Mouse (Mus musculus) right cerebral cortex, postnatal 4 days (tissue): ENCODE measurements at regions not wholly inside any gene's neighbourhood (a gene's known extent, or its start where the extent isn't known, plus 50 kb on each side); places are given as distances from the start of the nearest gene placed in this dataset.
A peak's percentile ranks its signal among the peaks of the same experiment; 100 is the strongest.

Experiments
- DNase-seq: peaks from one replicate; pipeline ENCODE4 v3.0.0-alpha.2; 2022

DNA sequence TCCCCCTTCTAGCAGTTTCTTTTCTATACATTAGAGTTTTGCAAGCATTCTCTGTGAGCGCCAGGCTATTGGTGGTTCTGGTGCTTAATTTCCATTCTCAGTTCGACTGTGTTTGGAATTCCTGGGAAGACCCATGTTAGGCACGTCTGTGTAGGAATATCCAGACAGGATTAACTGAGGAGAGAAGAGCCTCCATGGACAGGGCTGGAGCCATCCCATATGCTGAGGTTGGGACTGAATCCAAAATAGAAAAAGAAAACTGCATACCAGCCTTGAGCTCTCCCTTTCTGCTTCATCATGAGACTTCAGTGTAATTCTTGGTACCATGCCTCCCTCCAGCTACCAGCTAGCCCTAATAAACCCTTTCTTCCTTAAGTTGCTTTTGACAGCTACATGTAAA is 595.3 kb downstream of the Dok5 start:
- DNase-seq: no peak

DNA sequence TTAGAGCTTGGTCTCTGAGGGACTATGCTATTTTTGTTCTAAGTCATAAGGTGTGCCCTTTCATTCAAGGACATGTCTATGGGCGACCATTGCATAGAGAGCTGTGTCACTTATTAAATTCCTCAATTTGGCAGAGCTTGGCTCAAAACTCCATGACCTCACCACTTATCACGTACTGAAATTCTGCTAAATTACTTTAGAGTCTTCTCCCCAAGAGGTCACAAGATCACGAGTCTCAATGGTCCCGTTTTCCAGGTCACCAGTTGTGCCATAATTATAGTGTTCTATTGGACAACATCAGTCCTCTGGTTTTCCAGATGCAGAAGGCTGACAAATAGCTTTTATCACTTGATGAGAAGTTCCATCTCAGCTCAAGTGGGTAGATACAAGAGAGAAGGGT is 576.9 kb downstream of the Dok5 start:
- DNase-seq: no peak

DNA sequence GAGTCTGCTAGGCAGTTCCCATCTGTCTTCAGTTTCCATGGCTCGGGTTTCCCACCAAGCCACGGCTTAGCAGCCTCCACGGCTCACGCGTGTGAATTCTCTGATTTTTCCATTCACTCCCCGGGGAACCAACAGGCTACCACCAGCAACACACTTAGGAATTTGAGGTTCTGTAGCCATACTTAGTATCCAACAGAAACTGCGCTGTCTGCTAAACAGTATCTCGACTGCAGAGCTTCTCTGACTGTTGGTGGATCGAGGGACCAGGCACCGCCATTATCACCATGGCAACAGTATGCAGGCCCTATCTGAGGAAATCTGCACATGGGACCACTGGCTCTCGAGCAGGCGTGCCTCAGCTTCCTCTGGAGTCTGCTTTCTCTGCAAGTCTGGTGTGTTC is 574.4 kb downstream of the Dok5 start:
- DNase-seq: no peak

DNA sequence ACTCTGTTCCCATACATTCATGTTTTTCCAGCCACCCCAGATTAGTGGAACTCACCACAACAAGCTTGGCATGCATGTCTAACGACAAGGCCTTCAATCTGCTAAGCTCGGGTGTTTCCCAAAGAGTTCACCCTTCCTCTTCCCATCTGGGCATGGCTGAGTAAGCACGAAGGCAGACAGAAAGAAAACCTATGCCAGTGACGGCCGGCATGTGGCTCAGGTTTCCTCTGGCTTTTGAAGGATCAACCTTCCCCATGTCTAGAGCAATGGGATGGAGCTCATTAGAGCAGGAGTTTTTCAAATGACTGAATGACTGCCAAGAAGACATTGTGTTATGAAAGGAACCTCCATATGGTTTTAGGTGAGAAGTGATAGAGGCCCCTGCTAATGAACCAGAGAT is 566.9 kb downstream of the Dok5 start:
- no peak for DNase-seq

DNA sequence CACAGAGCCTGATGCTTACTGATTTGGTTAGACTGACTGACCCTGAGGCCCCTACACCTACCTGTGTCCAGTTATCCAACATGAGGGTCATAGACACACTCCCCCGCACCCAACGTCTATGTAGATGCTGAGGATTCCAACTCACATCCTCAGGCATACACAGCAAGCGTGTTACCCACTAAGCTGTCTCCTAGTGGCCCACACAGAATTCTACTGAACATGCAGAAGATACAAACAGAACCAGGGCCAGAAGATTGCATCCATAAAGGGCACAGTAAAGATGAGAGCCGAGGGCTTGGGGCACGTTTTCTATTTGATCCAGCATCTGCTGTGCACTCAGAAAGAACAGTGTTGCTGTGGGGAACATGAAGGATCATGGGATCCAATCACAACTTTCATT is 564.0 kb downstream of the Dok5 start:
- no peak for DNase-seq

DNA sequence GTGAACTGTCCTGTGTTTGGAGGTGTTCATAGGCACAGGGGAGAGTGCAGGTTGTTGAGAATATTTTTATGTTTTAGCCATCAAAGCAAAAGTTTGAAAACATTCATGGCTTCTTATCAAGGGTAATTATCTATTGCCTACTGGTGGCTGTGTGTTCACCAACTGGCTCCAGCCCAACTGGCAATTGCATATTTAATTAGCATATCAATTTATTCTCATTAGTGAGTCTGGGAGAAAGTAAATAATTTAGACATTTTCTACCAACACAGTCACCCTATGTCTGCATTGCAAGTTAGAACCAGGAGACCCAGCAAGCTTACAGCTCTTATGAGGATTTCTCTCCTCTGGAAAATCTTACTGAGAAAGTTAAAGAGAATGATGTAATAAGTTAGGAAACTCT is 561.0 kb downstream of the Dok5 start:
- DNase-seq: no peak

DNA sequence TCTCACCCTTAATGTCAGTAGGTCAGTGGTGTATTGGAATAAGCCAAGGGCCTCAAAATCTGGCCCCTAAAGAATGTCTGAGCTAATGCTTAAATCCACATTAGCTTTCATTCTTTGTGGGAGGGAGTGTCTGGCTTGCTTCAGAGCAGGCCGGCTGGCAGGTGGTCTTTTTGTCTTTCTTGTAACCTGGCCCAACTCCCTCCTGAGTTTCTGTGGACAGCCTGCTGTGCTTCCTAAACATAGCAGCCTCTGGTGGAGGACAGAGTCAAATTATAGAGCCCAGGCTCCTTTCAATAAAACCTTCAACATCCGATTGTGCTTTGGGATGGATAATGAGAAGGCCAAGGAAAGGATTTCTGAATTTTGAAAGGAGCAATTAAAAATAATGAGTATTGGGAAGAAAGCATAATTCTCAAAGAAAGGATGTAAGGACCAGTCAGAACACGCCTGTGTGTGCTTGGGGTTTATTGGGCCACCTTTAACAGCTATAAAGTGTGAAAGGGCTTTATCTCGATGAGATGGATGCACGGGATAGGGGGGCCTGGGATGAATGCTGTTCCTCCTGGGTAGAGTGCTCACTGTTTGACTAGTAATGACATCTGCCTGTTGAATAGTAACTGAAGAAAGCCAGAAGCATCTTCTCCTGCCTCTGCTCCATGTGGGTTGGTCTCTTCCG is 554.2 kb downstream of the Dok5 start:
- no peak for DNase-seq

DNA sequence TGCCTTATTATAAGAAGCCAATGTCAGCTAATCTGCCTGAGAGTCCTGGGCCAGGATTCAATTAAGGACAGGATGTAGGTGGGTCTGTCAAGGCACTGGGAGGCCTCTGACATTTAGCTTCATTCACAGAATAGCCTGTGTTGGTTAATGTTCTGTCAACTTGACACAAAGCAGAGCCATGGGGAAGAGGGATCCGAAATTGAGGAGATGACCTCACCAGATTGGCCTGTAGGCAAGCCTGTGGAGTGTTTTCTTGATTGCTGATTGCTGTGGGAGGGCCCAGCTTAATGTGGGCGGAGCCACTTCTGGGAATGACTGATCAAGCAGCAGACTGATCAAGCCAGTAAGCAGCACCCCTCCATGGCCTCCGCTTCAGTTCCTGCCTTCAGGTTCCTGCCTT is 548.5 kb downstream of the Dok5 start:
- DNase-seq: no peak

DNA sequence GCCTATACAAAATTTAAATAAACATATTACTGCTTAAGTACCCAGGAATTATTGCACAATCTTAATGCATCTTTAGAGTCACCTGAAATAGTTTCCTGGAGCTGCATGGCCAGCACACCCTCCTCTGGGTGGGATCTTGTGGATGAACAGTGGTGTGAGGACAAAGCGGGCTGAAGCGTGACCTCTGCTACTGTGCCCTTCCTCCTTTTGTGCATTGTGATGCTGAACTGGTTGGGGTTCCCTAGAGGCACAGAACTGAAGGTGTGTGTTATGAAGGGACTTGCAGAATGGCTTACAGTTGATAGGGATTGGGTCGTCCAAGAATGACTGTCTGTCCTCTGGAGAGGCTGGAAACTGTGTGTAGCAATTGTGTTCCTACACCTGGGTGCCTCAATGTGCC is 547.7 kb downstream of the Dok5 start:
- no peak for DNase-seq

DNA sequence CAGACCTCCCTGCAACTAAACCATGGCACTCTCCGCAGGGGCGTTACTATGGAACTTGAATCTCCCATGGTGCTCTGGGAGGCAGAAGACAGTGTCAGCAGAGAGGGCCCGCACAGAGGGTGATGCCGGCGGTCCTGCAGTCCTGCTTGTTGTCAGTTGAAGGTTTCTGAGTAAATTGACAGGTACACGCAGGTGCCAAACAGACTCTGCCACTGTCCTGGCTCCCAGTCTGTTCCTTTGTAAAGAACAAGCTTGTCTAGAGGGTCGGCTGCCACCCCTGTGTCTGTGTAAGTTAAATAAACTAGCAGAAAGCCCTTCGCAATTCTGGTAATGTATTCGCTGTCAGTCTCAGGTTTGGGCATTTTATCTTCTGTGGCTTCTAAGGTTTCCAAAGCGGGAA is 521.6 kb downstream of the Dok5 start:
- DNase-seq: no peak

DNA sequence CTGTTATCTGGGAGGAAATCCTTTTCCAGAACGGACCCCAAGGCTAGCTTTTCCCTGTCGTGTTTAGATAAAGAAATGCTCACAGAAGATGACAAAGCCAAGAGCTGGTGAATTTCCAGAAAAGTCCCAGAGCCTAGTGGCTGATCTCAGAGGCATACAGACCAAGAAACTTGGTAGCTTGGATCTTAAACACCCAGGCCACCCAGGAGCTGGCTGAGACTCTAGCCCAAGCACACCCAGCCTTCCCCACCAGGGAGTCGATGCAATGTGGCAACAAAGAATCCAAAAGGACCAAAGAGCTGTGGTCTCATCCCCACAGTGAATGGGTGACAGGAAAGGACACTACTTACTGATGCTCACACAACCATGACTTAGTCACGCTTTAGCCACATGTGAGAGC is 513.8 kb downstream of the Dok5 start:
- no peak for DNase-seq

DNA sequence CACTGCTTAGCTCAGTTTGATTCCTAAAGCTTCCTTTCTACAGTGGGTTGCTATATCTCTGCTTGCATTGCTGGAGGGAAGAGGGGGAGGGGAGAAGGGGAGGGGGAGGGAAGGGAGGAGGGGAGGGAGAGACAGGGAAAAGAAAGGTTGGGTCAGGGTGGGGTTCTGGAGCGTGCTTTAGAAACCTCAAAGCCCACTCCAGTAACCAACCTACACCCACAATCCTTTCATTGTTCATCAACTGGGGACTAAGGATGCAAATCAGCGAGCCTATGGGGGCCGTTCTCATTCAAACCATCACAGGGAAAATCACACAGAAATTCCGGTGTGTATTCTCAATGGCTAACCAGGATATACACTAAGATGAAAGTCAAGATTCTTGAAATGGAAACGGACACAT is 510.7 kb downstream of the Dok5 start:
- DNase-seq: no peak

DNA sequence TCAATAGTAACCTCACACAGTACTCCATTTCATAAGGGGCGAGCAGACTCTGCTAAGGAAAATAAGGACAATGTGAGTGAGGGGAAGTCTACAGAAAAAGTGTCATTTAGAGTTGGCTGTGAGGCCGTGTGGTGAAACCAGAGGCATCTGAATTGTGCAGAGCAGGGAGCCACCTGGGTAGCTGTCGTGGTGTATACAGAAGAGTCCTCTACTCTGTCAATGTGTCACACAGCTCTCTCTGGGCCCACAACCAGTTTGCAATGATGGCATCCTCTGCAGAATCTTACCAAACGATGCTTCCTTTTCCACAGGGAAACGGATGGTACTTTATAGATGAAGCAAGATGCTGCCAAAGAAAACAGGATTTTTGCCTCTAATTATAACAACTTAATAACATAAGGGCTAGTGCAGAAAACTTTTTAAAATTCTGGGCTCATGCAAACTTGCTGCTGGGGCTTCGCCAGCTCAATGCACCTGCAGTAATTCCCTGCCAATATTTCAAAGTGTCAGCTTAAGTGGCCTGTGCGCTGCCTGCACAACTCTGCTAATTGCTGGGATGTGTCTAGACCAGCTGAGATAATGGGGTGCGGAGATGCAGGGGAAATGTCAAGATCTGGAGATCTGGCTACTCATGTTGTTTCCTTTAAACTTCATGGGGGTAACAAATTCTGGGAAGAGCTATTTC is 505.8 kb downstream of the Dok5 start:
- peak; percentile 16 for DNase-seq

DNA sequence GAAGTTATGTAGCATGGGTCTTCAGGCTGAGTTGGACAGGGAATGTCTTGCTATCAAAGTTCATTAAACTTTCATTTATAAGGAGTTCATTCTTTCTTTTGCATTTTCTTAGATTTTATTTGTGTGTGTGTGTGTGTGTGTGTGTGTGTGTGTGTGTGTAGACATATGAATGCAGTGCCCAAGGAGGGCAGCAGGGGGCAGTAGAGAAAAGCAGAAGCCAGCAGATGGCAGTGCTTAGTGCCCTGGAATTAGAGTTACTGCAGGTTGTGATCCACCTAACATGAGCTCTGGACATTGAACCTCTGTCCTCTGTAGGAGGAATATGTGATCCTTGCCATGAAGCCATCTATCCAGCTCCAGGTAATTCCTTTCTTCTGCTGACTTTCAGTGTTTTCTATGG is 501.2 kb downstream of the Dok5 start:
- DNase-seq: no peak

DNA sequence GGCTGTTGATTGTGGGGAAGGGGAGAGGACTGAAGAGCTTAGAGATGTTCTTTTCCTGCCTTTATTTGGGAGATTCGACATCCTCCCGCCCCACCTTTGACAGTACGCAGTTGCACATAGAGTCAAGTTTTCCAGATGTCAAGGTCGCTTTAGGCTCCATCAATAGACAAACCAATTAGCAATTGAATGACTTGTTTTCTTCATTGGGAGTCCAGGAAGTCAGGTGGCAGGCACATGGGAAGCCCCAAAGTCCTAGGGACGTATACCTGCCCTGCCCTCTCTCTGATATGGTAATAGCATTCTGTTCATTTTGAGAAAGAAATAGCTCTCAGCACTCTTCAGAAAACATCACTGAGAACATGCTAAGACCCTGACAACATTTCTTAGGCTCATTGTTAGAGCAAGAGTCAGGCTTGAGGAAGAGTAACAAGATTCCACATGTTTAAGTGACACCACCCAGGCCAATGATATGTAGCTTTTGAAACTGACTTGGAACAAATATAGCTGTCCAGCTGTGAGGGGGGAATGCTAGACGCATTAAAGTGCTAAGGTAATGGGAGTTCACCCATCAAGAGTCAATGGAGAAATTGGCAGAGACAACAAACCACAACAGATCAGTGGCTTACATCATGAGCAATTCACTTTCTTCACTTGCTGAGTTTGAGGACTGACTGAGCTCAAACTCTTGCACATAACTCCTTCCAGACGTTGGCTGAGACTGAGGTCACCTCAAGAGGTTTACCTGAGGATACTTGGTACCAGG is 499.9 kb downstream of the Dok5 start:
- DNase-seq: no peak

DNA sequence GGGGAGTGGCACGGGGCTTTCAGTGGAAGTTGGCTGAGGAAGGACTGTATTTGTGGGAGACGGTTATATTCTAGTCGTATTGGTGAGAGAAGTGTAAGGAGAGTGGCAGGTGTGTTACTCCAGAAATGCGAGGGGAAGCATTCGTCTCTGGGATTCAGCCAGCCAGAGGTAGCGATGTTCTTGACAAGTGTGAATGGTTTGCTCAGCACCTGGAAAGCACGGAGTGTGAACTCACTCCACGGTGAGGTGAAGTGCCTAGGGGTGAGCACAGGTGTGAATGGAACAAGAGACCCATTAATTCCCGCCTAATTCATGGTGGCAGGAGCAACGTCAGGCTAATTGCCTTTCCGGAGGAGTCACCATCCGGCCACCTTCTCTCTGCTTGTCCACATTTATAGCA is 498.9 kb downstream of the Dok5 start:
- DNase-seq: no peak

DNA sequence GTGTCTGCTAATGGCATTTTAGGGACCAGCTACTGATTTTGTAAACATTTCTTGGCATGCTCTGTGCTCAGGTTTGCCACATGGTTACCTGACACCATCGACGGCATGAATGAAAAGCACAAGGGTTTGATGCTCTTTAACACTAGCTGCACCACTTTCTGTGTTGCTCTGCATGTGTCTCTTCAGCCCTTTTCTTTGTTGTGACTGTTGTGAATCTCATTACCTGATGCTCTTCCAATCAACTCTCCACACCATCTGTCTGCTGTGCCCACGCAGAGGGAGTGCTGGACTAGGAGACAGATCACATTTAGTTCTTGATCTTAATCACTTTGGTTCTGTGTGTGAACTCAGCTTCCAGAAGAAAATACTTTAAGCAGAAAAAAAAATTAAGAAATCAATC is 496.6 kb downstream of the Dok5 start:
- no peak for DNase-seq

DNA sequence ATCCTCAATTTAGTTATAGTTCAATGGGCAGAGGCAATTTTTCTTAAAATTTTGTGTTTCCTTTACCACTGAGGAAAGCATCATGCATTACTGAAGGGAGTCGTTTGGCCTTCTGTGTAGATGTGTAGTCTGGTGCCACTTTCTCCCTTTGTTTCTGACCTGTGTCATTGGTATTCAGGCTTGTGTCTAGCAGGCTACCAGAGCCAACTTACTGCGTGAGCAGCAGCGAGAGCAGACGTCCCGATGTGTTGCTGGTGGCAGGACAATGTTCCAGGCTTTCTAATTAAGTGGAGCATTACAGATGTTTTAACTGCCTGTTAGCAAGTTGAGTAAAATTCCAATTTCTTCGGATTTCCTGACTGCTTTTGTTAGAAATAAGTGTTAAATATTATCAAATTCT is 482.2 kb downstream of the Dok5 start:
- DNase-seq: no peak

DNA sequence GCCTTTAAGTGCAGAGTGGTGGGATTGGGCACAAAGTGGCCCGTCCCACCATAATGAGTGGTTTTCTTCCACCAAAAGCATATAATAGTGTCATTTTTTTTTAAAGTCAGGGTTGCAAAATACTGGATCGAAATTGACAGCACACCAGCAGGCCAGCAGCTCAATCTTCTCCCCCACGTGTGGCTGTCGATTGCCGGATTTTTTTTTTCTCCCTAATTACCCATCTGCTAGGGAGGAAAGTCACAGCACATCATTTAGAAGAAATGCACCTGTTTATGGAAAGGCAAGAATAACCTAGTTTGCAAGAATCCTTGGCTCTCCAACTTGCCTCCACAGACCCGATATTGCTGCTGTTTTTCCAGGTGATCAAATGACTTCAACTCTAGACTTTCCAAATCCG is 464.9 kb downstream of the Dok5 start:
- DNase-seq: no peak

DNA sequence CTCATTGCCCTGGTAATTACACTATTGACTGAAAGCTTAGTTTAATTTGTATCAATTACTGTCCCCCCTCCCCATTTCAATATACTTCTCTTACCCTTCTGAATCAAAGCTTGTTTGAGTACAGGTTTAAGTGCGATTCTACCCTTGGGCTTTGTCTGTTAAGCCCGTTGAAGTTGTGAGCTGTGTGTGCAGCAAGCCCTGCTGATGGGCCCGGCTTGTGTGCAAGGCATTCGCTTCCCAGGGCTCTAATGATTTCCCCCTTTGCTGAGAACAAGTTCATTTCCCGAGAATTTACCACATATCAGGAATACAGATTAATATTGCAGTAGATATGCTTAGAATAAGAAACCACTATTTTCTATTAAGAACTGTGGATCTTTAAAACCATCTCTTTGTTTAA is 460.6 kb downstream of the Dok5 start:
- DNase-seq: no peak
